Mouse (Mus musculus) lung, postnatal 0 days (tissue): ENCODE data around the gene 2410015M20Rik.

ENCODE experiments used
- CTCF ChIP-seq: IDR thresholded peaks from 2 replicates; pipeline ENCODE4 v1.5.1; 2016; ENCODE audit warnings: antibody characterized with exemption, mild to moderate bottlenecking
- EP300 ChIP-seq: IDR thresholded peaks from 2 replicates; pipeline ENCODE4 v1.6.1; 2016; ENCODE audit warnings: antibody characterized with exemption, mild to moderate bottlenecking, control low read depth

- TF ChIP-seq CTCF, result no peak
- TF ChIP-seq EP300, result no peak
Measured at GRCm38 (mm10) chr17:56651801-56652200, 42.2 kb upstream of the 2410015M20Rik start.
